Mouse (Mus musculus) urinary bladder, adult 18-20 months (tissue): ENCODE results near the gene Mycs.

Experiments
- DNase-seq, 2 experiments: peaks; one replicate each; pipeline ENCODE4 v3.0.0; 2022; ENCODE audit warnings: low spot score in 2 of 2, mixed read lengths in 2 of 2

Mycs gene

GRCm38 (mm10) chrX:5469165-5469564 lies at the start of gene Mycs:
Gene Mycs (minus strand): TSS chrX:5469265.
- no peak for DNase-seq

GRCm38 (mm10) chrX:5468022-5468421 lies 1.0 kb downstream of the Mycs start:
- DNase-seq, result no peak
